Mouse (Mus musculus) Muller cell, postnatal 12 days (primary cell): ENCODE results near the gene Map4k1.

Experiments
- DNase-seq: peaks from one replicate; pipeline ENCODE4 v3.0.0-alpha.2; 2015; ENCODE audit errors: inconsistent ontology term

The Map4k1 gene

DNA sequence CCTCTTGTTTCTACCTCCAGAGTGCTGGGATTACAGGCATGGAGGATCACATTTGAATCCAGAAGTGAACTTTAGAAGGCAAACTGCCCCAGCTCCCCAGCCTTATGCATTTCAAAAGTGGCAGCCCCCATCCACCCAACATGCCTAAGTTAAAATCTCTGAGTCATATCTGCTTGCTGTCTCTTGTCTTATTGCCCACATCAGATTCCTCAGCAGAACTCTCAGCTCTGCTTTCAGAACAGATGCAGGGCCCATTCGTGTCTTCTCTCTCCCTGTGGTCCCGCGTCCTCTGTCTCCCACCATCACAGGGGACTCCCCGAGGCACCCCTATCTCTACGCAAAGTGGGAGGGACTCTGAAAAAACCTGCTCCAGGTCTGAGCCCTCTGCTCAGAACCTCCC lies 44.3 kb downstream of the Map4k1 start:
- no peak for DNase-seq

DNA sequence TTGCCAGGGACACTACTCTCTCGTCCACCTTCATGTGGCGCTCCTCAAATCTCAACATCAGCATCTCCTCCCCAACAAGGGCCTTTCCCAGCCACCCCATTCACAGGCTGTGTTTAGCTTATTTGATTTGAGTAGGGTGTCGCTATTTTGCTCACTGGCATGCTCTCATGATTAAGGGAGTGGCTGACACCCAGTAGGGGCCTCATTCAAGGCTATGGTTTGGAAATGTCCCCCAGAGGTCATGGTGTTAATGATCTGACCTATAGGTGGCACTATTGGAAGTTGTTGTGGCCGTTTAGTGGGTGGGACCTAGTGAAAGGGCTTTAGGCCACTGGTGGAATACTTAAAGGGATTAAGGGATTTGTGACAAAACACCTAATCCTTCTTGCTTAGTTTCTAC lies 45.0 kb downstream of the Map4k1 start:
- DNase-seq, result no peak

DNA sequence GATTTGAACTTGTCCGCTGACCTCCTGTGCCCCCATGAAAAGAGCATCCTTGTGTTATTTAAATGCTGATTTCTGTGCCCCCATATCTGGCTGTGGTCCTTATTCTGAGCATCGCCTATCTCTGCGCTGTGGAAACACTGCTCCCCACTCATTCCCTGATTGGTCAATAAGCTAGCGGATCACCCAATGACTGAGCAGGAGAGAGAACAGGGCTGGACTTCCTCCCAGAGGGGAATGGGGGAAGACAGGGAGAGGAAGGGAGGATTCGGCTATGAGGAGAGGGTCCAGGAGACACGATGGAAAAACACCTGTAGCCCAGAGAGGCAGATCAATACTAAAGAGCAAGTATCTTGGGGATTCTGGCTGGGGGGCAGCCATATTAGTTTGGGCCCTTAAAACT lies 46.9 kb downstream of the Map4k1 start:
- DNase-seq, result no peak

DNA sequence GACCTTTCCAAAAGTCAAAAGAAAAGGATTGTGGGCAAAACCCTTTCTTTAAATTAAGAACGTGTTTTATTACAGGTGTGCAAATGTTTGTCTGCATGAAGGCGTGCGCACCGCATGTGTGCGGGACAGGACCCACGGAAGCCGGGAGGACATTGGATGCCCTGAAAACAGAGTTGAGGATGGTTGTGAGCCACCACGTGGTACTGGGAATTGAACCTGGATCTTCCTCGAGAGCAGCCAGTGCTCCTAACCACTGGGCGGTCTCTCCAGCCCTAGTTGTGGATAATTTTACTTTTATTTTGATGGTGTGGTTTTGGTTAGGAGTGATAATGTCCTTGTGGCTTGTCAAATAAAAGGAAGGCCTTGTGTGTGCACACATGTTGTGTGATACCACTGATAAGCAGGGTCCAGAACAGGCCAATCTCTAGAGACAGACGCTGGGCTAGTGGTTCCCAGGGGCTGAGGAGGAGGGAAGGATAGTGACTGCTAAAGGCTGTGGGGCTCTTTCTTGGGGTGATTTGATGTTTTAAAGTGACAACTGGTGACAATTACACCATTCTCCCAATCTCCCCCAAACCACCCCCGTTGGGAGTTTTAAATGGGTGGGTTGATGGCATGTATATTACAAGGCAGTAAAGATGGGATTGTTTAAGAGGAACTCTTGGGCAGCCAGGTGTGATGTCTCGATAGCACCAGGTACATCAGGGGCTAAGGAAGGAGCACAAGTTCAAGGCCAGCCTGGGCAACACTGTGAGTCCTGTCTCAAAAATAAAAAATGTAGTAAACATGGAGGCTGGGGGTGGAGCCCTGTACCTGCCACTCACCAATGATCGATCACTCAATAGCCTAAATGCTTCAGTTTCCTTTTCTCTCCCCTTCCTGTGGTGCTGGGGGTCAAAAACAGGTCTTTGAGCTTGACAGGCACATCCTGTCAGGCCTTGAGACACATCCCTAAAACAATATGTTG lies 48.1 kb downstream of the Map4k1 start:
- no peak for DNase-seq

DNA sequence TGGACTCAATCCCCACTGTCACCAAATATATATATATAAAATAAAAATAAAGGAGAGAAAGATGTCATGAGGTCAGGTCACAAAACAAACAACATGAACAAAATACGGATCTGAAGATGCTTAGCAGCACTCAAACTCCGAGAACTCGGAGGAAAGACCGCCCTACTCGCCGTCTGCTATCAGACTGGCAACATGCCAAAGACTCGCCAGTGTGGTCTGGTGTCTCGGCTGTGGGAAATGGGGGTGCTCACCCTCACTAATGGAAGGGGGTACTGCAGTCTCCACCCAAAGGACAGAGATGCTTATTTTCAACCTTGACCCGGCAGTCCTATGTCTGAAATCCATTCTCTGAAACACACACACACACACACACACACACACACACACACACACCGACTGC lies 49.8 kb downstream of the Map4k1 start:
- DNase-seq, result no peak

DNA sequence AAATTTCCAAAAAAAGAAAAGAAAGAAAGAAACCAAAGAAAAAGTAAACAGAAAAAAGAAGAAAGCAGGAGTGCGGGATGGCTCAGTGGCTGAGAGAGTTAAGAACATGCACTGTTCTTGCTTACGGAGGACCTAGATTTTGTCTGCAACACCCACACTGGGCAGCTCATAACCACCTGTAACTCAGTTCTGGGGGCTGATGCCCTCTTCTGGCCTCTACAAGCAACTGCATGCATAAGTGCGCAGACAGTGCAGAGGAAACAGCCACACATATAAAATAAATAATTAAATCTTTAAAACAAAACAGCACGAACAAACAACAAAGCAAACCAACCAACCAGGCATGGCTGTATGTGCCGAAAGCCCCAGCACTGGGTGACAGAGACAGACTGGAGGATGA lies 50.8 kb downstream of the Map4k1 start:
- no peak for DNase-seq

DNA sequence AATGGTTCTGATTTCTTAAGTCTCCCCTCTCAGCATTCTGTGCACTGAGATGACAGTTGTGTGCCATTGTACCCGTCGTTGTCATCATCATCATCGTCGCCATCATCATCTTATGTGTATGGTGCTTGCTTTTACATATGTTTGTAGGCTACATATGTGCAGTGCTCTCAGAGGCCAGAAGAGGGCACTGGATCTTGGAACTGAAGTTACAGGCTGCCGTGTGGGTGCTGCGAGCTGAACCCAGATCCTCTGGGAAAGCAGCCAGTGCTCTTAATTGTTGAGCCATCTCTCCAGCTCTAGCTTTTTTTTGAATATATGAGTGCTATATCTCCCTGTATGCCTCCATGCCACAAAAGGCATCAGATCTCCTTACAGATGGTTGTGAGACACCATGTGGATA lies 55.4 kb downstream of the Map4k1 start:
- DNase-seq, result no peak

DNA sequence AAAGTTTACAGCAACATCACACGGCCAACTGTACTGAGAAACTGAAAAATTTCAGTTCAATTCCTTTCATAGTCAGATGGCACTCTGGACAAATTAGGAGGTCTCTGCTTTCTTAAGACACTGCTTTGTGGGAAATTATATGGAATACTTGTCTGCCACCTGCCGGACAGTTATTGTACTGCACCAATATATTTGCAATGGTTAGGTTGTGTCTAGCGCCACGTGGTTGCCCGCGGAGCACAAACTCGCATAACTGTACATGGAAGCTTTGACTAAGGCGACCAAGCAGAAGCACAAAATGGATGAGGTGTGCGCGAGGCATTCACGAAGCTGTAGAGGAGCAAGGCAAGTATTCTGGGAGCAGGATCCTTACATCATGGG lies 57.7 kb downstream of the Map4k1 start:
- peak; percentile 89 for DNase-seq

DNA sequence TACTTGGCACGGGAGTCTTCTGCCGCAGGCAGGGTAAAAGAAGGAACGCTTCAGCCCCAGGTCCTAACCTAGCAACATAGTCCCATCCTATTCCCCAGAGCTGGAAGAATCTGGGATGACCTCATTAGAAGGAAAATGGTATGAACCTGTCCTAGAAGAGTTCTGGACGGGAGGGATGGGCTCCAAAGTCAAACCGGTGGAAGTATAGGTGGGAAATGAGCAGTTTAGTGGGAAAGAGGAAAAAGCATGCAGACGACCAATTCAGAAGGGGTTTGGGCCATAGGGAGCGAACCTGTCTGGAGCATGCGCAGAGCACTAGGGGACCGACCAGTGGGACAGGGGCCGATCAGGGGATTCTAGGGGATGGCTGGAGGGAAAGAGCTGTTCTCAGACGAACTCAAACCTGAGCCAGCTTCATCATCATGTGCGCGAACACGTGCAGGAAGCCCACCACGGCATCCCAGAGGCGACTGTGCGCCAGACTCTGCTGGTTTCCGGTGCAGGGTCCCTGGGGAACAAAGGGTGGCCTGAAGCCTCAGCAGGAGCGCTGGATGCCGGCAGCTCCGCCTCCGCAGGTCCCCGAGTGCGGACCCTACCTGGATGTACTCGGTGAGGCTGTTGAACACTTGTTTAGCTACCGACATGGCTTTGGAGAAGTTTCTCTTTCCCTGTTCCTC lies 58.3 kb downstream of the Map4k1 start:
- no peak for DNase-seq

DNA sequence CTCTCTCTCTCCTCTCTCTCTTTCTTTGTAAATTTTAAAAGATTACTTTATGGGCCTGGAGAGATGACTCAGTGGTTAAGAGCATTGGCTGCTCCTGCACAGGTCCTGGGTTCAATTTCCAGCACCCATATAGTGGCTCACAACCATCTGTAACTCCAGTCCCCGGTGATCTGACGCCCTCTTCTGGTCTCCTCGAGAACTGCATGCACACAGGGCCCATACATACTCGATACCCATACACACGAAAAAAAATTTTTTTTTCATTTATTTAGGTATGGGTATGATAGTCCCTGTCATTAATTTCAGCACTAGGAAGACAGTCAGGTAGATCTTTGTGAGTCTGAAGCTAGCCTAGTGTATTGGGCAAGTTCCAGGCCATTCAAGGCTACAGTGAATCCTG lies 59.3 kb downstream of the Map4k1 start:
- no peak for DNase-seq

DNA sequence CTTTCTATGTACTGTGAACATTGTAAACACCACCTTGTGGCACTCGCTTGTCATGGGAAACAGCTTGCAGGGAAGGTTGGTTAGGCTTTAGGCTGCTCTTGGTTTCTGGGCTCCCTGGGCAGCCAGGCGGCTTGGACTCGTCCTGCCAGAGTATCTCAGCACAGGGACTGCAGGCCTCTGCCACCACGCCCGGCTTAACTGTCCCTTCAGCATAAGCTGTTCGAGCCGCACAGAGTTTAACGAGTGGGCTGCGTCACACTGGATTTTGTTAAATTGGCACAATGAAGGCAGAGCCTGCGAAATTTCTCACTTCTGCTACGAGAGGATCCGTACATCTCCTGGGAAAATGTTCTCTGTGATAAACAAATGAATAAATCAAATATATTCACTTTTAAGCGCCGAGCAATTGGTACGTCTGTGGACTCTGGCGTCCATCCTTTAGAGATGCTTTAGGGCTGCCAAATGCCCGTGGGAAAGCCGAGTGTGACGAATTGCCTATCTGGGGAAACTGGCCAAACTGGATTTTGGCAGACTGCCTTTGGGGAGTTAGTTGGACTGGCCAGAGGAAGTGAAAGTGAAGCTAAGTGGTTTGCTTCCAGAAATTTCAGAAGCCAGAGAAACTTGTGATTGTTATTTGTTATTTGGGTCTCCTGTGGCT lies 61.3 kb downstream of the Map4k1 start:
- DNase-seq, result peak; percentile 88

DNA sequence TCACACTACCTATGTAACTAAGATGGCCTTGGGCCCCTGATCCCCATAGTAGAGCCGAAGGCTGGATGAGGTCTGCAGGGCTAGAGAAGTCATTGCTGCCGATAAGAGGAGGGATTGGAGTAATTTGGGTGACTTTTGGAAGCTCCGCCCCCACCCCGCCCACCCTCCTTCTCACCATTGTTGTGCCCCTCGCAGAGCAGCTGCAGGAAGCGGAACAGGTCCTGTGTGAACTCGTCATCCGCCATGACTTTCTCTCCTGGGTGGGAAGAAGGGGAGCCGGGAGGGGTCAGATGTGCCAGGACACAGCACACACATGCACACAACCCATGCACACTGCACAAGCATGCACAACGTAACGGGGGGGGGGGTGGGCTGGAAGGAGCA lies 61.8 kb downstream of the Map4k1 start:
- DNase-seq, result no peak

DNA sequence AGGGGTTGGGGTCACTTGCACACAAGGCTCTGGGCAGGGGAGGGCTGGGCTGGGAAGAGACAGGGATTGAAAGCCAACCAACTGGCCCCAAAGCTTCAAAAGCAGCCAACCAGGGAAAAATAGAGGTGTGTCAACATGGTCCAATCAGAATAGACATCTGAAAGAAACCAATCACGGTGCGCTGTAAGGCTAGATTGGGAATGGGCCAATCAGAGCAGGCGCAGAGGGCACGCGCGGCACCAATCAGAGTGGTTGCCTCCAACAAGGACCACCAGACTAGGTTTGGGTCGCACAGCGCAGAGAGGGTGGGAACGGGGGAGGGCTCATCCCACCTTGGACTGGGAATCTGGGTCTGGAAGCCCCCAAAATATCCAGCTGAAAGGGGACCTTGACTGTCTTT lies 62.5 kb downstream of the Map4k1 start:
- no peak for DNase-seq

DNA sequence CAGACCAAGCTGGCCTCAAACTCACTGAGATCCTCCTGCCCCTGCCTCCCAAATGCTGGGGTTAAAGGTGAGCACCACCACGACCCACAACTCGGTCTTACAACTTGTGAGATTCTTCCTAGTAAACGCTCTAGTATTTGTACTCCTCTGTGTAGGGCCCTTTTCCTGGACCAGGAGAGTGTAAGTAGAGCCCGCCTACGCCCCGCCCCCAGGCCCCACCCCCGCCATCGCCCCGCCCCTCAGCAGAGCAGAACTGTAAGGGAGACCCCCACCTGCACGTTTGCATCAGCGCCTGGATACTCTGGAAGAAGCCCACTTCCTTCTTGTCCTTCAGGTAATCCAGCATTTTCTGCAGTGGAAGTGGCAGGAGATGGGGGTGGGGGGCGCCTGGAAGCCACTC lies 64.7 kb downstream of the Map4k1 start:
- DNase-seq, result no peak

DNA sequence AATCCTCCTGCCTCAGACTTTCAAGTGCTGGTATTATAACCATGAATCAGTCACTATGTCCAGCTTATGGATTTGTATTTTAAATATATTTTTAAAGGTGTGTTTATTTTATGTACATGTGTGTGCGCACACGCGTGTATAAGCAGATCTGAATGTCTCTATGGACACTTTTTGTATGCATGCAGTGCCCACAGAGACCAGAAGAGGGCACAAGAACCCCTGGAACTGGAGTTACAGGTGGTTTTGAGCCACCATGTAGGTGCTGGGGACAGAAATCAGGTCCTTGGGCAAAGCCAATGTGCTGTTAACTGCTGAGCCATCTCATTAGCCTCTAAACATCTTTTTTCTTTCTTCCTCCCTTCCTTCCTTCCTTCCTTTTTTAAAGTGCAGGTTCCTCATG lies 66.2 kb downstream of the Map4k1 start:
- DNase-seq, result no peak

DNA sequence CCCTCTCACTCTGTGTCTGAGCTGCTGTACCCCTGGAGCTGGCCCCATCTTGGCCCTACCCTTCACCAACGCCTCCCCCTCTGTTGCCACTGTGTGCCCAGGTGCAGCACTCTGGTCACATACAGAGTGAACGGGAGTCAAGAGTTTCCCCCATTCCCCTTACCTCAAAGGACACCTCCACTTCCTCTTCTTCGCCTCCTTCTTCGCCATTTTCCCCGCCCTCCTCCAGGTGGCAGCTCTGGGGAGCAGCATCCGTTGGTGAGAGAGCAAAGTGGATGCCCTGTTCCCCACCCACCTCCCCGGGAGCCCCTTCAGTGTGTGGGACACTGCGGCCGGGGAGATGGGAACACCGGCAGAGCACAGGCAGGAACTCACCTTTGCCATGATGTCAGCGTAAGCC lies 66.8 kb downstream of the Map4k1 start:
- DNase-seq, result no peak

DNA sequence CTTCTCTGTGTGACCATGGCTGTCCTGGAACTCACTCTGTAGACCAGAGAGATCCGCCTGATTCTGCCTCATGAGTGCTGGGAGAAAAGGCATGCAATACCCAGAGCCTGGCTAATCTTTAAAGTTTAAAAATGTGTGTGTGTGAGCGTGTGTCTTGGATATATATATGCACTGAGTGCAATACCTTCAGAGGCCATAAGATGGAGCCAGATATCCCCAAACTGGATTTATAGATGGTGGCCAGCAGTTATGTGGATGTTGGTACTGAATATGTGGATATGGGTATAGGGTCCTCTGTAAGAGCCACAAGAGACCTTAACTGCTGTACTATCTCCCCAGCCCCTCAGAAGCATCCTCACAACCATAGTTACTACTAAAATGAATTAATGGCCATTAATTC lies 68.9 kb downstream of the Map4k1 start:
- DNase-seq, result peak; percentile 36

DNA sequence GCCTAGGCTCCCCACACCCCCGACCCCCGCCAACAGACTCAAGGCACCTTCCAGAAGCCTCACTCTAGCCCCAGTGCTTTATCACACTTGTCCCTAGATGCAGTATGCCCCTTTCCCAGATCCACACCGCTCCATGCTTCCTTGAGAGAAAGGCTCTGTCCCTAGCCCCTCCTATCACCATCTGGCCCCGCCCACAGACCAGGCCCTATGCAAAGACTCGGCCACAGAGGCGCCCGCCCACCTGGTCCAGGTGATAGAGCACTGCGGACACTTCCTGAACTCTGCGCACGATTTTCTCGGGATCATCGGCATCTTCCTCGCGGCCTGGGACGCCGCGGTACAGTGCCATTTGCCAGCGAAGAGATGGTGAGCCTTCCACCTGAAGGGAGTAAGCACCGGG lies 71.0 kb downstream of the Map4k1 start:
- DNase-seq, result no peak
